Mouse (Mus musculus) stomach, embryonic 16.5 days (tissue): Measurements from ENCODE around the gene Abcg2. TPM values are rescaled to one million over a fixed set of nuclear protein-coding genes. Genes with fewer than 3 reads are reported as not detected.
"Not testable (repeated sequence)": the region's sequence is repeated elsewhere in the genome, so short reads cannot be mapped to it uniquely, and the experiment has no call there.

Experiments
- ATAC-seq: fragments of 200-750 bp; cut with Nextera tagmentation; 2 replicates; pipeline ENCODE4 v1.8.0; 2017; ENCODE audit warnings: moderate number of reproducible peaks, moderate TSS enrichment; ENCODE audit not compliant: insufficient read depth, low FRiP score
- H3K27ac ChIP-seq: fragments of 300-500 bp; sonication (generic); 2 replicates; pipeline ENCODE4 v1.5.1; 2014; ENCODE audit warnings: low read length
- H3K27me3 ChIP-seq: fragments of 300-500 bp; sonication (generic); 2 replicates; pipeline ENCODE4 v1.6.1; 2014; ENCODE audit warnings: low read length, control low read depth, mixed read lengths; ENCODE audit not compliant: control insufficient read depth, insufficient read depth
- H3K36me3 ChIP-seq: fragments of 300-500 bp; sonication (generic); 2 replicates; pipeline ENCODE4 v1.6.1; 2014; ENCODE audit warnings: low read length; ENCODE audit not compliant: control insufficient read depth, insufficient read depth
- H3K4me1 ChIP-seq: fragments of 300-500 bp; sonication (generic); 2 replicates; pipeline ENCODE4 v1.6.1; 2014; ENCODE audit warnings: low read length, control low read depth, mixed read lengths; ENCODE audit not compliant: control insufficient read depth, insufficient read depth
- H3K4me2 ChIP-seq: fragments of 300-500 bp; sonication (generic); 2 replicates; pipeline ENCODE4 v1.6.1; 2014; ENCODE audit warnings: low read depth, low read length, mixed read lengths
- H3K4me3 ChIP-seq: fragments of 300-500 bp; sonication (generic); replicated peaks from 2 replicates; pipeline ENCODE4 v1.5.1; 2014; ENCODE audit warnings: mild to moderate bottlenecking, low read length
- H3K9ac ChIP-seq: fragments of 300-500 bp; sonication (generic); 2 replicates; pipeline ENCODE4 v1.6.1; 2014; ENCODE audit warnings: low read length
- H3K9me3 ChIP-seq: fragments of 300-500 bp; sonication (generic); replicated peaks from 2 replicates; pipeline ENCODE4 v1.6.1; 2016; ENCODE audit warnings: low read length, control low read depth; ENCODE audit not compliant: control insufficient read depth
- WGBS: fragments of 180-500 bp; shearing (Covaris S2); extraction: QIAGEN DNeasy Blood & Tissue Kit; methylation state at CpG from one replicate; pipeline ENCODE4 v1.1.7; 2014; 5-methylcytosine and 5-hydroxymethylcytosine counted together
- polyA plus RNA-seq: library from polyadenylated mRNA; unstranded; fragments of >200 nt; fragmentation: Nextera tagmentation; extraction: Ambion mirVana; gene quantifications from 2 replicates; pipeline ENCODE4 v1.2.1, GENCODE M21; 2015

Abcg2 gene
- polyA plus RNA-seq, 1 experiment from 2014 or later = 61.8 TPM

DNA sequence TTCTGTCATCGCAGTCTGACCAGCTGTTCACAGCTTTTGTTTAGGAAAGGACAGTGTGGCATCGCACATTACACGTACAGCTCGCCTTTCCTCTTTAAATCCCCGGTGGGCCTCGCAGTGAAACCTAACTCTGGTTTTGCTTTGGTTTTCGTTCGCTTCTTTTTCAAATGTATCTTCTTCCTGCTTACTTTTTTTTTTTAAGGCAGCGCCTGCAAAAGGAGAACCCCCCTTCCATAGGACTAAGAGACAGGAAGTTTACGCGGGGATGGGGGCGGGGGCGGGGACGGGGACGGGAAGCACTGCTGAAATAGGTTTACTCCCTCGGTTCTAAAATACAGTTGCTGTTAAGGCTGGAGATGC is 12.0 kb downstream of the Abcg2 start:
- Histone ChIP-seq H3K4me3 (peak overlapping the region; percentile 32), H3K9me3 (no peaks in the 10 kb centered on the region), H3K27ac (peak overlapping the region; percentile 20), H3K27me3 (no peaks in the 10 kb centered on the region), H3K36me3 (no peaks in the 10 kb centered on the region), H3K4me1 (no peaks in the 10 kb centered on the region), H3K9ac (peak overlapping the region; percentile 2), H3K4me2 (peak overlapping the region; percentile 38)
- WGBS = 15% methylated on average over 16 of the region's 16 CpGs
- peak; percentile 82; the same call in 1 of the 2 replicates for ATAC-seq

GRCm38 (mm10) chr6:58602119-58602518 is 17.8 kb downstream of the Abcg2 start:
- not testable (repeated sequence) for H3K27me3 ChIP-seq, H3K9ac ChIP-seq, H3K27ac ChIP-seq, H3K4me1 ChIP-seq, H3K36me3 ChIP-seq, H3K4me2 ChIP-seq, H3K9me3 ChIP-seq, H3K4me3 ChIP-seq
- 42% methylated on average over 1 of the region's 1 CpGs for WGBS
- ATAC-seq = peak; percentile 31; the same call in 1 of the 2 replicates

DNA sequence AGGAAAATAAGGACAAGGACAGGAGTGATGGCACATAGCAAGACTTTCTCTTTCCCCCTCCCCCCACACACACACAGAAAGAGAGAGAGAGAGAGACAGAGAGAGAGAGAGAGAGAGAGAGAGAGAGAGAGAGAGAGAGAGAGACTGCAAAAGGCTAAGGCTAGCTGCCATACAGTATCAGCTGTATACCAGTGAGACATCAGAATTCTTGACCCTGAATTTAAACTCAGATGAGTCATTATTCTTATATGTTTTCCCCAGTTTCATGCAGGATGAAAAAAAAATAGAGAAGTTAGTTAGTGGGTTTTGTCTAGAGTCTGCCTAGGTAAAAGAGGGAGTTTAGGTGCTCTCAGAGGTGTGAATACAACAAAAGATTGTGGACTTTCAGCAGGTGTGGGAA is 18.7 kb downstream of the Abcg2 start:
- H3K9me3 ChIP-seq, H3K9ac ChIP-seq, H3K27me3 ChIP-seq, H3K4me2 ChIP-seq, H3K4me3 ChIP-seq, H3K27ac ChIP-seq, ATAC-seq, H3K36me3 ChIP-seq, H3K4me1 ChIP-seq: not testable (repeated sequence)

DNA sequence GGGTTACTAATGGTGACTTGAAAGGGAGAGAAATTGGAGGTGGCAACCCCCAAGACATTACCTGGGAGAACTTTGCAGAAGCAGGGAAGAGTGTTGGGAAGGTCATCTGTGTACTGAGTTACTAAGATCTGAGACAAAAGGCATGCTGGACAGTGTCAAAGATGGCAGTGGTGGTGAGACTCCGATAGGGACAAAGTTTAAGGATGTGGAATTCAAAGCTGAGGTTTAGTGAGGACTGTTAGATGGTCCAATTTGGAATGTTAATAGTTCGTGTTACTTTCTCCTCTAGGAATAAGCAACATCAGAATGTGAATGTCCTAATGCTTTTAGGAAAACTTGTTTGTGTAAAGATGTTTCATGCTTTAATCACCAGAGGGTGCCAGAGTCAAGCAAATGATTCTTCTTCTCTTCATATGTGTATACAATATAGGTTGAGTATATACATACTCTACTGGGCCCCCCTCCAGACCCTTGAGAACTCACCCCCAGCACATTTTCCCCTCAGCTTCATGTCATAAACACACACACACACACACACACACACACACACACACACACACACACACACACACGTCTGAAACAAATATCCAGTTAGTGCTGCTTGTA is 19.3 kb downstream of the Abcg2 start:
- H3K36me3 ChIP-seq, H3K9me3 ChIP-seq, H3K4me2 ChIP-seq, H3K4me1 ChIP-seq, H3K4me3 ChIP-seq, H3K27me3 ChIP-seq, H3K27ac ChIP-seq, H3K9ac ChIP-seq: not testable (repeated sequence)
- ATAC-seq = peak; percentile 56
- 52% methylated on average over 3 of the region's 3 CpGs for WGBS

DNA sequence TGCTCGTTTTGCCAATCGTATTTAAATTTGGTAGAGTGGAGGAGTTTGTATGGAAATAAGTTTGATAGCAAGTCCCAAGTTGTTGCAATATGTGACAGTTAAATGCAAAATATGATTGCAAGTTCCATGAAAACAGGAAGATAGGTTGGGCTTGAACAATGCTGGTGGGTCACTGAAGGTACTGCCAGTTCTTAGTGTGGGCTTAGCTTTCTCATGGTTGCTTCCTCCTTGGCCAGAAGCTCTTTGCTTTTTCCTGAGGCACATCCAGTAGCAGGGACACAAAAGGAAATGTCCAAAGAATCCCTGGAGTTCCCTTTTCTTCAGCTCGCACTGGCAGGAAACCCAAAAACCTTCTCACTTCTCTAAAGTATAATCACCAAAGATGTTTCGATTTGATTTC is 22.3 kb downstream of the Abcg2 start:
- no peak overlapping the region for H3K9ac ChIP-seq
- no peak overlapping the region for H3K27ac ChIP-seq
- no peaks in the 10 kb centered on the region for H3K4me1 ChIP-seq
- 81% methylated on average over 4 of the region's 4 CpGs for WGBS
- no peak for ATAC-seq
- no peaks in the 10 kb centered on the region for H3K27me3 ChIP-seq
- H3K36me3 ChIP-seq = no peaks in the 10 kb centered on the region
- H3K4me3 ChIP-seq = no peak overlapping the region
- no peaks in the 10 kb centered on the region for H3K9me3 ChIP-seq
- no peak overlapping the region for H3K4me2 ChIP-seq

GRCm38 (mm10) chr6:58608422-58608821 is 24.1 kb downstream of the Abcg2 start:
- Histone ChIP-seq H3K4me2 (no peak overlapping the region), H3K9ac (no peak overlapping the region), H3K4me3 (no peak overlapping the region), H3K4me1 (no peaks in the 10 kb centered on the region), H3K27me3 (no peaks in the 10 kb centered on the region), H3K27ac (no peak overlapping the region), H3K9me3 (no peaks in the 10 kb centered on the region), H3K36me3 (no peaks in the 10 kb centered on the region)
- WGBS = 72% methylated on average over 2 of the region's 2 CpGs
- no peak for ATAC-seq

GRCm38 (mm10) chr6:58609919-58610759 is 25.8 kb downstream of the Abcg2 start:
- no peak overlapping the region for H3K4me2 ChIP-seq
- H3K27me3 ChIP-seq = no peaks in the 10 kb centered on the region
- no peak overlapping the region for H3K4me3 ChIP-seq
- no peaks in the 10 kb centered on the region for H3K9me3 ChIP-seq
- H3K27ac ChIP-seq = no peak overlapping the region
- no peak overlapping the region for H3K9ac ChIP-seq
- ATAC-seq = 0 out of 2 replicates have a peak, but pooled peaks have one; percentile 49
- WGBS = 79% methylated on average over 6 of the region's 6 CpGs
- no peaks in the 10 kb centered on the region for H3K4me1 ChIP-seq
- H3K36me3 ChIP-seq = no peaks in the 10 kb centered on the region

DNA sequence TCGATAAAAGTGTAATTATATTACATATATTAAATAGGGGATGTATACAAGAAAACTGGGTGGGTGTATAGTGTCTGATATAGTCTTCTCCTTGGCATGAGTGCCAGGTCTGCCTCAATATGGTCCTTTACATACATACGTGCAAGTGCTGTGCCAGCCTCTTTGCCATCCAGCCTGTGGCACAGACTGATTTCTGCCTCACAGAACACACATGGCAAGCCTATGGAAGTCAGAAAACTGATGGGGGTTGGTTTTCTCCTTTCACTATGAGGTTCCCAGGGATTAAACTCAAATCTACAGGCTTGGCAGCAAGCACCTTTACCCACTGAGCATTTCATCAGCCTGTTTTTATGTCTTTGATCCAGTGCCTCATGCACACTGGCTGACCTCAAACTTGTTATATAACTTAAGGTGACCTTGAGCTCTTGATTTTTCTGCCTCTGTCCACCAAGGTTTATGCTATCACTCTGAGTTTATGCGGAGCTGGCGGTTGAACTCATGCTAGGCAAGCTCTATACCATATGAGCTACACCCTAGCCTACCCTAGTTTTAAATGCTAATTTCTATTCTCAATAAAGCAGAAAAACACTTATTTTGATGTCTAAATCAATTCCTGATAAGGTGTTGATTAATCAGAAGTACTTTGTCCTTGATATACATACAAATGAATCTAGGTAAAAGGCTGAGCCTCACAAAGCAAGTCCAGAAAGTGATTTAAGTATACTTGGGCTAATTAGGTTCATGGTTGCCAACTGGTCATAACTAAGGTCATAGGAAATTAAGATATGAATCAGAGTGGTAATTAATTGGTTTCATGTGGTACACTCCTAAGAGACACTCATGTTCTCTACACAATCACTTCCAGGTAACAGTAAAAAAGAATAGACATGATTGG is 26.7 kb downstream of the Abcg2 start:
- Histone ChIP-seq H3K36me3 (no peaks in the 10 kb centered on the region), H3K4me2 (no peak overlapping the region), H3K27me3 (no peaks in the 10 kb centered on the region), H3K9ac (no peak overlapping the region), H3K4me1 (no peaks in the 10 kb centered on the region), H3K9me3 (no peaks in the 10 kb centered on the region), H3K4me3 (no peak overlapping the region), H3K27ac (no peak overlapping the region)
- WGBS = 63% methylated on average over 4 of the region's 4 CpGs
- ATAC-seq = peak; percentile 85

DNA sequence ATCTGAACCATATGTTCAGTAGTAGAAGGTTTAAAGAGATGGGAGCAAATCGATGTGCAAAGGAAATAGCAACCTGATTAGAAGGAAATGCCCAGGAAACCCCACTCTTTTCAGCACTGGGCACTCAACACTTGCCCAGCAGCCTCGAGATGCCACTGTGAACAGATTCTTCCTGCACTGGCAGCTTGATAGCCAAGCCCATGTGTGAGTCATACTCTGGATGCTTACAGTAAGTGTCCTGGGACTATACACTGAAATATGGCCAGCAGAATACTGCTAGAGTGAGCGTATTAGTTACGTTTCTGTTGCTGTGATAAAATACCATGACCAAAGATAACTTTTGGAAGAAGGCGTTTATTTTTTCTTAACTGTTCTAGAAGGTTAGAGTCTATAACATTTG is 39.8 kb downstream of the Abcg2 start:
- no peak for ATAC-seq
- no peaks in the 10 kb centered on the region for H3K9me3 ChIP-seq
- H3K4me2 ChIP-seq = no peak overlapping the region
- 76% methylated on average over 5 of the region's 5 CpGs for WGBS
- no peaks in the 10 kb centered on the region for H3K36me3 ChIP-seq
- no peak overlapping the region for H3K9ac ChIP-seq
- no peak overlapping the region for H3K27ac ChIP-seq
- no peak overlapping the region for H3K4me3 ChIP-seq
- no peaks in the 10 kb centered on the region for H3K4me1 ChIP-seq
- H3K27me3 ChIP-seq = no peaks in the 10 kb centered on the region
